Mouse (Mus musculus): ENCODE data around the gene Gm3667.
A peak's percentile ranks its signal among the peaks of the same experiment; 100 is the strongest.
"Not testable (repeated sequence)": the region's sequence is repeated elsewhere in the genome, so short reads cannot be mapped to it uniquely, and the experiment has no call there.

Gm3667 gene

GRCm38 (mm10) chr14:6889521-6890012 is at the start of gene Gm3667:
Gene Gm3667, minus strand, starts transcription at chr14:6889962.
- DNase-seq = not testable (repeated sequence)

DNA sequence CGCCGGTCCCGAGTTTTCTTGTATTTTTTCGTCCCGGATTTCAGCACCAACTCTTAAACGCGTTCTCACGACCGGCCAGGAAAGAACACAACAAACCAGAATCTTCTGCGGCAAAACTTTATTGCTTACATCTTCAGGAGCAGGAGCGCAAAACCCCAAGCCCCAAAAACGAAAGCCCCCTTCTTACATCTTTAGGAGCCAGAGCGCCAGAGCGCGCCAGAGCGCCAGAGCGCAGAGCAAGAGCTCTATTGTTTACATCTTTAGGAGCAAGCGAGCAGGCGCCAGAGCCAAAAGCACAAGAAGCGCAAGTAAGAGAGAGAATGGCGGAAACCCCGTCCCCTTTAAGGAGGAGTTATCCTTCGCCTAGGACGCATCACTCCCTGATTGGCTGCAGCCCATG is 10.1 kb upstream of the Gm3667 start:
- not testable (repeated sequence) for DNase-seq

GRCm38 (mm10) chr14:6888811-6889210 is 951 bp downstream of the Gm3667 start:
- DNase-seq = peak; percentile 2 to 20

DNA sequence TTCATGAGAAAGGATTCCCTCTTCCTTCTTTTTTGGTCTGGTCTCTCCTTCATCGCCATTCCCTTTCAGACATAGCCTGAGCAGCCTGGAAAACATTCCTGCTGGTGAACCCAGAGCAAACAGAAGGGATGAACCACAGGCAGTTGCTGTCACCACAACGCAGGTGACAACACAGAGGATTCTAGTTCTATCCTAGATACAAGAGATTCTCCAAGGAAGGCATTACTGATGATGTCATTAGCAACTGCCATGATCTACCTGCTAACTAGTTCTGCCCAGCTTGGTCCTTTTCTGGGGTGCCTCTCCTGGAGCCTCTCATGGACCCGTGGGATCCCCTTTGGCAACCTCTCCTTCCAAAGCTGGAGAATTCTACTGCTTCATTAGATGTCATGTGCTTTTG is 49.6 kb downstream of the Gm3667 start, which contains the start of gene Gm3642:
Gene Gm3642 (minus strand): TSS at position 101 of the 400 bp plus-strand sequence.
- DNase-seq = not testable (repeated sequence)

GRCm38 (mm10) chr14:6823297-6823696 is 66.5 kb downstream of the Gm3667 start:
- DNase-seq = not testable (repeated sequence)
